Mouse (Mus musculus): ENCODE measurements around the gene Ap2a2.

- TF ChIP-seq CTCF (IDR thresholded peaks at IDR 0.05; ENCODE audit: control insufficient read depth, insufficient read depth, insufficient read length) (no peak), CEBPB (IDR thresholded peaks at IDR 0.05; ENCODE audit: low read depth) (no peak), FOSL1 (IDR thresholded peaks at IDR 0.05; ENCODE audit: insufficient read depth, low read length, poor library complexity, severe bottlenecking) (no peak), USF1 (IDR thresholded peaks at IDR 0.05; ENCODE audit: low read depth) (no peak), MYOD1 (IDR thresholded peaks at IDR 0.05; ENCODE audit: control insufficient read depth, insufficient read length, low read depth) (no peak), MYOG (IDR thresholded peaks at IDR 0.05; ENCODE audit: control insufficient read depth, extremely low read depth, insufficient read length) (no peak), MAX (IDR thresholded peaks at IDR 0.05) (no peak)
Measured at GRCm38 (mm10) chr7:141524271-141524670, 37.7 kb upstream of the Ap2a2 start.

Measured in C2C12 (cell line).